Mouse (Mus musculus) kidney, postnatal 4 days (tissue): Measurements from ENCODE around the gene Ccdc9b.

Experiments used
- DNase-seq, 2 experiments: peaks; one replicate each; pipeline ENCODE4 v3.0.0; 2021; ENCODE audit warnings: mixed read lengths in 2 of 2

Ccdc9b gene

DNA sequence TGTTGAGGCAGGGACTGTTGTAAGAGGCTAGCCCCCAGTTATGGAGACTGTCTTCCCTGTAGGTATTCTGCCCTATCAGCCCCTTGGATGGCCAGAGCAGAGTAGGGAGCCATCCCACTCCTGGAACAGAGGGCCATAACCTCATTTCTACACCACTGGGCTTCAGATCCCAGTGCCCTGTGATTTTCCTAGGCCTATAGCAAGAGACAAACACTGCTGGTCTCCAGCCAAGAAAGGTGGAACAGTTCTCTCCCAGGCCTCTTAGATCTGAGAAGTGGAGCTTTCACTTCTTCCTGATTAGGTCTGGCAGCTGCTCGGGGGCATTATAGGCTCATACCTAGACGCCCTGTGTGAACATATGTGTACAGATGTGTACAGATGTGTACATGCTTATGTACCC, 13.8 kb upstream of the Ccdc9b start:
- no peak for DNase-seq

DNA sequence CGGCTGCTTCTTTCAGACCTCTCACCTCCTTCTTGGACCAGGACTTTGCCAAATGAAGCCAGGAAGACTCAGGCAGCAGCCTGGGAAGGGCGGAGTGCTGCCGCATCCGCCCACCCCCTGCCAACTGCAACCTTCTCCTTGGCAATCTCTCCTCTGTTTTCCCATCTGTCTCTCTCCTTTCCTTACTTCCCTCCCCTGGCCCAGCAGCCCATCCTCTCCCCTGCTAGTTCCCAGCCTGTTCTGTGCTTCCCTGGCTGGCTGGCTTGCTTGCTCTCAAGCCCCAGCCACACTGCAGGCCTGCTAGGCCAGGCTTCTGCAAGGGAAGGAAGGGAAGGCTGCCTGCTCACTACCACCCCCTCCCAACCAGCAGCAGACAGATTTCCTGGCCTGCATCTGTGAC, 13.4 kb upstream of the Ccdc9b start:
- DNase-seq = no peak

DNA sequence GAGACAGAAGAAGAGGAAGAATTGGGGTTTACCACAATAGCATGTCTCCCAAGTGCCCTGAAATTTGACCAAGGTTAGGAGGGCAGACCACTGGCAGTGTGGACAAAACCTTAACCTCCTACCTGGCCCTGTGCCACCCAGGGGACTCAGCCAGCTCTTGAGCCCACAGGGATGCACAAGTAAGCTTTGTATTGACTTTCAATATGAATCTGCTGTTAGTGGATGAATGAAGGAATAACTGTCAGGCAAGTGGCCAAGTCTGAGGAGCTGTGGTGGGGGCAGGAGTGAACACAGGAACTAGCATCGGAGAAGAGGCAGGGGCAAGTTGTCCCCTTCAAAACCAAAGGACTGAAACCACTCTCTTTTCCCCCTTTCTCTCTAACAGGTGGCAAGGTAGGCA, 12.9 kb upstream of the Ccdc9b start:
- DNase-seq = no peak

DNA sequence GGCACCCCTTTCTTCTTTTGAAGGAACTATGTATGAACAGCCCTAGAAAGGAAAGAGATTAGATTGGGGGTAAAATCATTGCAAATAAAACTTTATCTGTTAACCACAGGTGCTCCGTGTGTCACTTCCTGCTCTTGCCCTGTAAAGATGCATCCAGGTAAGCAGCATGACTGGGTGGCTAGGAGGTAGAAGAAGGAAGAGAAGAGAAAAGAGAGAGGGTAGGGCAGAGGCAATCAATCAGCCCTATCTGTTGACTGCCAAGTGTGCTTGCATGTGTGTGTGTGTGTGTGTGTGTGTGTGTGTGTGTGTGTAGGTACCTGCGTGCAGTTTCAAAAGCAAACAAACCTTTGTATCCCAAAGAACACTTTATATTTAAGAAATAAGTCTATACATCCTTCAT, 12.1 kb upstream of the Ccdc9b start:
- no peak for DNase-seq

DNA sequence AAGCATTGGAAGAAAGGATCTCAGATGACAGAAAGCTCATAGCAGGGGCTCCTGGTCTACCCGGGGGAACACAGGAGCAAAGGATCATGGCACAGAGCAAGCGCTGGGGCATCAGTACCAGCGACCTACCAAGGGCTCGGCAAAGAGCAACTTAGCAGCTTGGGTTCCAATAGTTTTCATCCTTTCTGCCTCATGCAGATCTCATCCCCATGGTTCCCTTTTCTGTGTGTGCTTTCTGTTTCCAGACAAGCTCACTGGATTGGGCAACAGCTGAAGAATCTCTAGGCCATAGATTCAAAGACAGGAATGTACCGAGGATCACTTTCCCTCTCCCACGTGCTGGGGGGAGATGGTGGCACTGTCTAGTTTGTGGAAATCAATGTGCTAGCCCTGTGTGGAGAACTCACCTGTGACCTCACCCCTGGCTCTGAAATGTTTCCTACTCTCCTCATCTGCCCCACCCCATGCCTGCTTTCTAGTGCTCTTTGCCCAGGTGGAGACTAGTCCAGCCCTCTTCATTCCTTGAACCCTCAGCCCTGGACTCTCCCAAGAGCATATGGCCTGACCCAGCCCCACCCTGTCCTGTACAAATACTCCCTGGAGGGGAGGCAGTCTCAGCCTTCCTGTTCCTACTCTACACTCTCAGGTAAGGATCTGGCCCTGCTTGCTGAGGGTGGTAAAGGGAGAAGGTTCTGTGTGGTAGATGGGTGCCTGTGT, 9.9 kb upstream of the Ccdc9b start, which contains the start of gene Phgr1:
TSS of gene Phgr1 (plus strand) at position 612 of the 717 bp plus-strand sequence.
- no peak for DNase-seq

DNA sequence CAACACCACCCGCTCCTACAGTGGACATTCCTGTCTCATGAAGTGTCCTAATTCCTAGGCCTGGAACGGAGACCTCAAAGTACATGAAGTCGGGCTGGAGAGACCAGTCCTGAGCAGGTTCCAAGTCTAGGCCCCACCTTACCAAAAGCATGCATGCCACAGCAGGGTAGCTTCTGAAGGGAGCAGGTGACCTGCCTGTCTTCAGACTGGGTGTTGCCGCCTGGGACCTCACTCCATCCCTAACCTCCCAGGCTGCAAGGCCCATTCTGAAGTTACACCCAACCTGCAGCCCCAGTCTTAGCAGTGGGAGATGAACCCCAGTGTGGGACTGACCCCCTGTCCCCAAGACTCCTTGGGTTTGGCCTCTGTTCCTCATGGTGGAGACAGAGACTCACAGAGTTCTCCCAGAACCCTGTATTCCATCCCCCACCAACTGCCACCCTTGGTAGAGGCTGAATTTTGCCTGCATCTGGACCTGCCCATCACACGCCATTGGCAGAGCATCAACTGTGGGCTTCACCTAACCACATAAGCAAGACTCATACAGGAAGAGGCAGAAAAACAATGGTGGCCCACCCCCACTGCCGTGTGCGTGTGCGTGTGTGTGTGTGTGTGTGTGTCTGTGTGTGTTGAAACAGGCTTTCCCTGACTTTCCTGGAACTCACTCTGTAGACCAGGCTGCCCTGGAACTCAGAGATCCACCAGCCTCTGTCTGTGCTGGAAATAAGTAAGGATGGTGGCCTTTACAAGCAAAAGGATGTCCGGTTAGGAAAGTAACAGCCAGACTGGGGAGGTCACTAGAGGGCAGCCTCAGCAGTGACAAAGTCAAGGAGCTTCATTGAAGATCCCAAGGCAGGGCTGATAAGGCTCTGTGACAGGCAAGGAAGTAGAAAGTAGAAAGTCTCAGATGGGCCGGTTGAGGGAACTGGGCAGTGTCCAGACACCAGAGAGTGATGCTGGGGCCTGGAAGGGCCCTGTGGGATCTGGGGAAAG, 3.9 kb upstream of the Ccdc9b start:
- DNase-seq = no peak

DNA sequence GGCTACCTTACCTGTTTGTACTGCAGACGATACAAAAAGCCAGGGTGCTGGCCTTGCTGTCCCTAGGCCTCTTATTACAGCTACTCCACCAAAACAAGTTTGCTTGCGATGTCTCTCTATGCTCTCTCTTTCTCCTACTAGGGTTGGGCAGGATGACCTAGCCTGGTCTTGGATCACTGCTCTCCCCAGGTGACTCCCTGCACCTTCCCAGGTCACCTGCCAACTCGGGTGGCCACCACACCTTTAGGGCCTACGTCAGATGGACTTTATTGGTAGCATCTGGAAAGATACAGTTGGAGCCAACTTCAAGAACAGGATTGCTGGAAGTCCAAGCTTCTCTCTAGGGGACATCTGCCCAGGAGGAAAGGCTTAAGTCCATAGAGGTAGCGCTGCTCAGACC, 2.4 kb upstream of the Ccdc9b start:
- DNase-seq = no peak

DNA sequence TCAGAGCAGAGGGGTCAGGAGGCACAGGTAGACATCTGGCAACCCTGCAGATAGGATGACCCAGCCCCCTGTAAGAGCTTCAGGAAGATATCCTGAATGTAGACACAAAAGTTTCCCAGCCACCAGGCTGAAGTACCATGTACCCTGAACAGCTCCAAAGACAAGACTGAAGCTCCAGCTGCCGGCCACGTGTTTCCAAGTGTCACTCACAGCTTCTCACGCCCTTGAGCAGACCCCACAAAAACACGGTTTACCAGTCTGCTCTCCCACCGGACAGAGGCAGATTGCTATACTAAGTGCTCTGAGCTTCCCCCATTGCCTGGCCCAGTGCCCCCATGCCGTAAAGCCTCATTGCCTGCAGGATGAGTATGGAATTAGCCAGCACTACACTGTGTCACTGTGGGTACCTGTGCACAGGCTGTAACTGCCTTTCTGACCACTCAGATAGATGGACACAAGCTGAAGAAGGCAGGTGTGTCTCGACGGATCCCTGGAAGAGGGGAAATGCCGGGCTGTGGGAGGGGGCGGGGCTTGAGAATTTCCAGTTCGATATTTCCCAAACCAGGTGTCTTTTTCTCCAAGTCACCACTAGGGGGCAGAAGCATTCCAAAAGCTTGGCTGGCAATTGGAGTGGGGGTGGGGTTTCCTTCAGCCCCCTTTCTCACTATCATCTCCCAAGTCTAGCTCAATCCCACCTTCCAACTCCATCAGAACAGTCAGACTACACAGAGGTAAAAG, 1.8 kb upstream of the Ccdc9b start:
- peak; percentile 45 to 64 for DNase-seq

DNA sequence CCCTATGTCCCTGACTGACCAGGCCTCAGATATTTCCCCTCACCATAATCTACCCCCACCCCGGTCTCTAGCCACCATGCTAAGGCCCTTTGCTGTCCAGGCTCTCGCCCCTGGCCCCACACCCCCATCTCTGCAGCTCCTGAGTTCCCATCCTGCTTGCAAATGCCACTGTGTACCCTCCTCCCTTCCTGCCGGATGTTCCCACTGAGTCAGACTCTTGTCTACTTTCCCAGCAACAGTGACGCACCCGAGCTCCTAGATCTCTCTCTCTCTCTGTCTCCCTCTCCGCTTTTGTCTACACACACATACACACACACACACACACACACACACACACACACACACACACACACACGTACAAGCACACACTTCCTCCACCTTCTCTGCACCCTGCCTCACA, 1.0 kb upstream of the Ccdc9b start:
- DNase-seq = peak; percentile 14 to 31

DNA sequence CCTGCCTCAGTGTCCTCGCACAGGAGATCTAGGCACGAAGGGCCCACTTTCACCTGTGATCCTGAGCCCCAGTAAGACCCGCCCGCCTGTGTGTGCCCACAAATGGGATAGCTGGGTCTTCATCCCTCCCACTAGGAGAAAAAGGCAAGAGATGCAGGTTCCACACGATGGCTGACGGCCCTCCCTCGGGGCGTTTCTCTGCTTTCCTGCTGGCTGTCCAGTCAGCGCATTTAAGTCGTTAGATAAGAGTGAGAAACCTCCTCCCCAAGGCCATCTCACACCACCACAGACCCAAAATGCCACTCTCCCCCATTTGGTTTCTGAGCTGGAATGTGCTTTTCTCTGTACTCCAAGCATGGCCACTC, 305 bp upstream of the Ccdc9b start:
- DNase-seq = no peak

DNA sequence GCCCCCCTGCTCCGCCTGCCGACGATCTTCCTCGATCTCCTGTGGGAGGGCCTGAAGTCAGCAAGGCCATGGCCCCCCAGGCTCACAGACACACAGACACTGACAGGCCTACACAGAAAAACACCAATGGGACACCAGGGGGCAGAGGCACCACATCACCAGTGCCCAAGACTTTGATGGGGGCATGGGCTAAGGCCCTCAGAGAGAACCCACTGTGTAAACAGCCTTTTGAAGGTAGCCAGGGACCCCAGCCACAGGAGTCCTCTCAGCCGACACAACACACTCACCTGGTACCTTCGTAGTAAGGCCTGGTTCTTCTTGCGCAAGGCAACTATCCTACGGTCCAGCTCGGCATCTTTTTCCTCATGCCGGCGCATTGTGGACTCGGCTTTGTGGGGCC, 1.1 kb downstream of the Ccdc9b start:
- DNase-seq = no peak

DNA sequence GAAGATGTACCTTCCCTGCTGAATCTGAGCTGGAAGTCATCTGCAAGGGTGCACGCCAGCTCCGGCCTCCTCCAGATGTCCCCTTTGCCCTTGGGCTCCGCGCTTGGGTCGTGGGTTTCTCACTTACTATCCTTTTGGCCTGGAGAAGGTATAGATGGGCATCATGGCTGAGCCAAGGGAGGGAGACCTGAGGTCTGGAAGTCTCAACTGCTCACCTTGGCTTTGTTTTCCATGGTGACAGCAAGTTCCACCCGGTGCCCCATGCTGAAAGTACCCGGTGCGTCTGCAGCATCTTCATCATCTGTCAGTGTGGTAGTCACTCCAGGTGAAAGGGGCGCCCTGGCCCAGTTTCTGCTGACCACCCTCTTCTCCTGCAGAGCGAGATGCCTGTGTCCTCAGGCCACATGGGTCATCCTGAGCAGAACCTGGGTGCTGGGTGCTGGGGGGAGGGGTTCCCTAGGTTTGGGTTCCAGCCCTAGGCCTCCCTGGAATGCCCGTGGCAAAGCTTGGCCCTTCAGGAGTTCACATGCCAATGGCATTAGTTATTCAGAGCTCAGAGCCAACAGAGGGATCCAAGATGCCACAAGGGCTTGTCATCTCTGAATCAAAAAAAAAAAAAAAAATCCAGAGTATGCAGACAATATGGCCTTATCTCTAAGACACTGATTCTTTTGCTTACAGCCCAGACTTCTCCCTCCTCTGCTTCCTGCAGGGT, 2.0 kb downstream of the Ccdc9b start:
- DNase-seq = no peak

DNA sequence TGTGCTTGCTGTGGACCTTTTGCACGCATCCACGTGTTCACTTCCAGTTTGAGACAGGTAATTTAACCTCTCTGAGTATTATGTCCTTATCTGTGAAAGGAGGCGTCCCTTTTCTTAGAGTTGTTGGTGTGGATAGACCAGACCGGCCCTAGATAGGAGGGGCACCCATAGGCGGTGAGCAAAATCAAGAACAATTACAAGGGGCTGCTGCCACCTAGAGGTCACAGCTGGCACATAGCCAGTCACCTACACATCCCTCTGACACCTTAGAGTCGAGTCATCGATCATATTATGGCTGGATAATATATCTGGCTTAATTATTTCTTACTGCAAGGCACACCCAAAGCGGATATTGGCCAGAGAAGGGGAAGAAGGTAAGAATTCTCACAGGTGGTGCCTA, 2.6 kb downstream of the Ccdc9b start:
- peak; percentile 78 to 84 for DNase-seq

DNA sequence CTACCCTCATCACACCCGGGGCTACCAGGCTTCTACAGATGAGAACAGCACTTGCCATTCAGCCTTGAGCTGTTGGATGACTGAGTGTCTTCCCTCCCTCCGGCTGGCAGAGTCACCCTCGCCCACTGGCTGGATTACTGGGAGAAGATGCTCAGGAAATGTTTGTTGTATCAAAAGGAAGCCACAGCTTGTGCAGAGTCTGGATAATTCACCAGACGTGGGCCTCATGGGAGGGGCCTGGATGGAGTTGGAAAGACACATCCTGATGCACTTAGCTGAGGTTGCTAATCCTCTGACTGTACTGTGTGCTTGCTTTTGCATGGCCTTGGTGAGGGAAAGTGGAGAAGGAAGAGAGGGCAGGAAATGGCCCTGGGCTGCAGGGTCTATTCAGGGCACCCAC, 6.4 kb downstream of the Ccdc9b start:
- DNase-seq = peak in 1 of 2 experiments; percentile 0

DNA sequence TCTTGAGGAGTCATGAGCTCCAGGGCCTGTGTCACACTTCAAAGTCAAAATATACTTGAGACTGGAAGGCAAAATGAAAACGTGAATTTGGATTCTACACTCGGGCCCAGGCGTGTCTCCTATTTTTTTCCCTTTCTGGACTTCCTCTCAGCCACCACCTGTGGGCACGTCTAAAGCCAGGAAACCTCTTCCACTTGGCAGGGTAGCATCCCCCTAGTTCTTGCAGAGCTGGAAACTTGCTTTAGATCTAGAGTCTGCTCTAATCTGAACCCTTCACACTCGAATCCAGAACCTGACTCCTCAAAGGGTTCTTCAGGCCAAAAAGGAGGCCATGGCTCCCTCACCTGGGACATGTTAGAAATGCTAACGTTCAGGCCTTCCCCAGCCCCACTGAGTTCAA, 7.1 kb downstream of the Ccdc9b start:
- peak in 1 of 2 experiments; percentile 0 for DNase-seq

DNA sequence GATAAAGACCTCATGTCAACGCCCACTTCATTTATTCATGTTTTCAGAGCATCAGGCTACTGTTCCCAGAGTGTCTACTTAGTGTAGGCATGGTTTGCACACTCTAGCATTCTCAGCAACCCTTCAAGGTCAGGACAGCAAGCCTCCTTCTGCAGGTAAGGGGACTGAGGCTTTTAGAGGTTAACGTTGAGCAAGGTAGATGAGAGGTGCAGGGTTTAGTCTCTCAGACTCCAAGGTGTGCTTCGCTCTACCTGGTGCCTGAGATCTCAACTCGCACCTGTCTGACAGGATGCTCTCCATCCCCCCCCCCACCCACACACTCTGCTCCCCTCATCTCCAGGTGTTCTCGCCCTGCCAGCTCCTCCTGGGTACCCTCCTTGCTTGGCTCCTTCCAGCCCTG, 8.3 kb downstream of the Ccdc9b start:
- DNase-seq = peak in 1 of 2 experiments; percentile 0

DNA sequence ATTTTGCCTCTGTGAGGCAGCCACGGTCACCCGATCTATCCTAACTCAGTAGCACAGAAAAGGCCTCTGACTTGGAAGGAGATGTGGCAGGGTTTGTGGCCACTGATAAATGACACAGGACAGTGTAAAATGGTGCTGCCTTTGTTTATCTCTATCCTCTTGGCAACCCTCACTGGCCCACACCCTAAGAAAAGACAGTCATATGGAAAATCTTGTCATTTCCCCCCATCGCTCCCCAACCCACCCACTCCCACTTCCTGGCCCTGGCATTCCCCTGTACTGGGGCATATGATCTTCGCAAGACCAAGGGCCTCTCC, 9.7 kb downstream of the Ccdc9b start:
- DNase-seq = no peak

DNA sequence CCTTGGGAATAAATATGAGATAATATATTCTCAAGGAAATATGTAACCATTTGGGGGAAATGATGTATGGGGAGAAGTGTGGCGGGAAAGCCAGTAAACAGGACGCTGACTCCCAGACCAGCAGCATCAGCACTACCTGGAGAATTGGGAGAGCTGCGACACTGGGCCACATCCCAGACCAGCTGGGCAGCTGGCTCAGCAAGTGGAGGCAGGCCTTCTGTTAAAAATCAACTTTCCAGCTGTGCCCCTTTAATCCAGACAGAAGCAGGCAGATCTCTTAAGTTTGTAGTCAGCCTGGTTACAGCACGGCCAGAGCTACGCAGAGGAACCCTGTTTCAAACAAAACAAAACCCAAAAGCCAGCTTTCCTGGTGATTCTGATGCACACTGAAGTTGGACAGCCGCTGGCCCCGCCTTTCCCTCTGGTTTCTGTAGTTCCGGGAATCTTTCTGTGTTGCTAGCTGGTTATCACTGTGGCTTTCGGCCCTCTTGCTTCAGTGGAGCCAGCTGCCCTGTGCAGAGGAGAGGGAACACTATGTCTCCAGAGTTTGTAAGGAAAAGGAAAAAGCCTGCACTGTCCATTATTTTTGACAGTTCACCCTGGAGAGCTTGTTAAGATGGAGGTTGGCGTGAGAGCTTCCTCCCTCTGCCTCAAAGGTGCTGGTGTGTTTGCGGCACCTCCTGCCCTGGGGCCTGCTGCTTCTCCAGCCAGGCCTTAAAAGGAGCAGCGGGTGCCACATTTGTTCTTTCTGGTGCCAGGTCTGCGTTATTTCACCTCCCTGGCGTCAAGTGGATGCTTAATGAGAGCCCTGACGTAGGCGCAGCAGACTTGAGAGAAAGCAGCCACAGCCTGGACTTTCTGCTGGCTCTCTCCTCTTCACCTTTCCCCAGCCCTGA, 10.3 kb downstream of the Ccdc9b start:
- DNase-seq = peak in 1 of 2 experiments; percentile 1

DNA sequence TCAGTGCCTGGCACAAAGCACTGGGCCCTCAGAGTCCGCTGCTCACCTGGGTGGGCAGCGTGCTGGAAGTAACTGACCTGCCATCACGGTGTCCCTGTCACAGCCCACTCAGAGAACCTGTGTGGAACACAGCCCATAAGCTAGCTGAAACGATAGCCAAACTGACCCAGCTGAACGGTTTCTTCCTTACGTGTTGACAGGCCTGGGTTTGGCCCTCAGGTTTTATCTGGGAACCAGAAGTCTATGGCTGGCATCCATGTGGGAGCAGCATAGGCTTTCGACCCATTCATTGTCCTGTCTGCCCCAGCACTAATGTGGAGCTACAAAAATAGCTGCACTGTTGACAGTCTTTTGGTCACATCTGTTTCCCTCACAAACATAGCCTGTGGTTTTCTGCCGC, 12.0 kb downstream of the Ccdc9b start:
- DNase-seq = no peak

DNA sequence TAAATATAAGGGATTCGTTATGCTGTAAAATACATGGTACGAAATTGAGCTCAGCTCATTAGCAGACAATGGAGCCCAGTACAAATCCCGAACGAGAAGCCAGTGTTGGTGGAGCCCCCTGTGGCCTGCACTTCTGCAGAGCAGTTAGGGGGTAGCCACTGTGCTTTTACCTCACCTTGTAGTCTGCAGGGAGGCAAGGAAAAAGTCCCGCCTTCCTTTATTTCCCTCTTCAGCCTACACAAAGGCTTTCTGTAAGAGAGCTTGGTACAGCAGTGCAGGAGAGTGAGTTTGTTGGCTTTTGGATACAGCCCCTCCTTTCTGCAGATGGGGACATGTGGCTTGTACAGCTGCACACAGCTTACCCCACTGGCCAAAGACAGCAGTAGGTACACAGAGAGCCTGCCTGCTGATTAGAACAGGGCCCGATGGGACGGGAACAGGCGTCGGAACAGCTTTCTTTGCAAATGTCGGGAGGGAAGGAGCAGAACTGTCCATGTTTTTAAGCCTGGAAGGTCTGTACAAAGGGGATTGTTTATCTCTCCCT, 13.0 kb downstream of the Ccdc9b start:
- DNase-seq = no peak

DNA sequence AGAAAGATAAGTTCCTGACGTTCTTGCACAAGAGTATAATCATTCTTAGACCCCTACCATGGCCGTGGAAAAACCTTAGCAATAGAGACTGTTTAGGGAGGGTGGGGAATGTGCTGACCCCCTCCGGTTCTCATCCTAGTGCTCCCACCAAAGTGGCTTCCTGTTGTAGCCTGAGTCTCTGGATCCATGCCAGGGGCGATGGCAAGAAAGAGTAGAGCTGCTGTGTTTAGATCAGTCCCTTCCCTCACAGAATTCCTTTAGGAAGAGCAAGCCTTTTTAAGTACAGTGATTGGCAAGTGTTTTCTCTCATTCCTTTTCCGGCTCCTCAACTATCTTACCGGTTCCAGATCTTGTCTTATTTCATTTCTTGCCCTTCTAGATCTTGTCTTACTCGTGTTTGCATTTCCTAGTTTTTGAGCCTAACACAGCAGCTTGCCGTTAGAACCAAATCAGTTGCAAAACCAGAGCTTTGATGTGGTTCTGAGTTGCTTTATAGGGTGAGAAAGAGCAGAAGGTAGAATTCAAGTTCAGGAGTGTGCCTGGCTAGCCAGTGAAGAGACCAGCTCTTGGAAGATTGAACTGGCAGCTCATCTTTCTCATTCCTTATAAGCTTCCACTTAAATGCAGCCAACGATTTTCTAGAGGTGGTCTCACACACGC, 15.0 kb downstream of the Ccdc9b start:
- peak; percentile 60 to 65 for DNase-seq
